20 mouse cellular contexts compared by ENCODE assay signal in the genomic region with DNA sequence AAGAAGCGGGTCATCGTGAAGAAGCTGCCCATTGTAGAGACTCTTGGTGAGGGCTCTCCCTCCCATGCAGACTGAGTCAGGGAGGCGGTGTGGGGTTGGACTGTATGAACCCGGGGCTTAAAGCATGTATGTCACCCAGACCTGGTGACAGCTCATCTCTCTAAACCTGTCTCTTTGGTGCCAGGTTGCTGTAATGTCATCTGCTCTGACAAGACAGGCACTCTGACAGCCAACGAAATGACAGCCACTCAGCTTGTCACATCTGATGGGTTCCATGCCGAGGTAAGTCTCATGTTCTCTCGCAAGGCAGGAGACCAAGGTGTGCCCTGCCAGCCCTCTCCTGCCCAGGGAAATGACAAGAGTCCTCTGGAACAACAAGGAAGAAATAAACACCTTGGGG. TPM values are rescaled to one million over a fixed set of nuclear protein-coding genes. Genes with fewer than 3 reads are reported as not detected.
"Had no signal": no experiment of that assay in that cellular context is flagged by ENCODE, and none has a peak within 500 bp of the region (broad histone marks: within the 10 kb centered on the region; RNA-seq: fewer than 3 reads in every experiment).

No protein-coding gene starts in this region.

- H3K9me3 ChIP-seq: midbrain, embryonic 10.5 days; midbrain, embryonic 12.5 days; neural tube, embryonic 13.5 days; neural tube, embryonic 15.5 days had no signal

- H3K27me3 ChIP-seq: neural tube, embryonic 13.5 days; neural tube, embryonic 15.5 days had no signal

- DNase-seq: lung, adult 18-20 months; lung, embryonic 14.5 days; lung, postnatal 10 days; lung, postnatal 4 days; midbrain, embryonic 14.5 days; retina, postnatal 1 day; right cerebral cortex, adult 18-20 months; right cerebral cortex, postnatal 25 days; right cerebral cortex, postnatal 4 days; spleen, adult 18-20 months; thymus, adult 18-20 months; thymus, postnatal 14 days; thymus, postnatal 36 days had no signal

- H3K27ac ChIP-seq: midbrain, embryonic 10.5 days; midbrain, embryonic 12.5 days; neural tube, embryonic 13.5 days; neural tube, embryonic 15.5 days had no signal

- H3K4me2 ChIP-seq: lung, embryonic 14.5 days; midbrain, embryonic 12.5 days; neural tube, embryonic 13.5 days; neural tube, embryonic 15.5 days had no signal

- ATAC-seq: midbrain, embryonic 16.5 days had no signal

- H3K9ac ChIP-seq: lung, embryonic 14.5 days; midbrain, embryonic 12.5 days; neural tube, embryonic 13.5 days; neural tube, embryonic 15.5 days had no signal

- H3K4me3 ChIP-seq: midbrain, embryonic 10.5 days; midbrain, embryonic 12.5 days; myocyte; neural tube, embryonic 13.5 days; neural tube, embryonic 15.5 days had no signal

- H3K4me1 ChIP-seq: midbrain, embryonic 12.5 days; neural tube, embryonic 15.5 days had no signal

- H3K36me3 ChIP-seq: midbrain, embryonic 10.5 days; midbrain, embryonic 12.5 days; neural tube, embryonic 13.5 days; neural tube, embryonic 15.5 days had no signal

RNA-seq across cellular contexts. Expression of gene Atp2c2, which starts 42.6 kb away (rescaled TPM):
- total RNA-seq: megakaryocyte, adult 5-6 weeks had no signal
